Mouse (Mus musculus) neural tube, embryonic 12.5 days (tissue): ENCODE results near the gene Olfr965. TPM values are rescaled to one million over a fixed set of nuclear protein-coding genes. Genes with fewer than 3 reads are reported as not detected.
"Not testable (repeated sequence)": the region's sequence is repeated elsewhere in the genome, so short reads cannot be mapped to it uniquely, and the experiment has no call there.

Experiments used
- ATAC-seq: fragments of 200-750 bp; cut with Nextera tagmentation; 2 replicates; pipeline ENCODE4 v1.8.0; 2017; ENCODE audit warnings: low read depth, mild to moderate bottlenecking, moderate TSS enrichment, moderate library complexity; ENCODE audit not compliant: low FRiP score
- H3K27ac ChIP-seq: fragments of 300-500 bp; sonication (generic); 2 replicates; pipeline ENCODE4 v1.5.1; 2016
- H3K27me3 ChIP-seq: fragments of 300-500 bp; sonication (generic); replicated peaks from 2 replicates; pipeline ENCODE4 v1.6.1; 2016; ENCODE audit warnings: mild to moderate bottlenecking
- H3K36me3 ChIP-seq: fragments of 300-500 bp; sonication (generic); 2 replicates; pipeline ENCODE4 v1.6.1; 2016; ENCODE audit warnings: mild to moderate bottlenecking
- H3K4me1 ChIP-seq: fragments of 300-500 bp; sonication (generic); 2 replicates; pipeline ENCODE4 v1.6.1; 2016
- H3K4me2 ChIP-seq: fragments of 300-500 bp; sonication (generic); replicated peaks from 2 replicates; pipeline ENCODE4 v1.6.1; 2016; ENCODE audit warnings: mild to moderate bottlenecking
- H3K4me3 ChIP-seq: fragments of 300-500 bp; sonication (generic); 2 replicates; pipeline ENCODE4 v1.5.1; 2016
- H3K9ac ChIP-seq: fragments of 300-500 bp; sonication (generic); 2 replicates; pipeline ENCODE4 v1.6.1; 2016; ENCODE audit warnings: mild to moderate bottlenecking
- H3K9me3 ChIP-seq: fragments of 300-500 bp; sonication (generic); 2 replicates; pipeline ENCODE4 v1.6.1; 2016; ENCODE audit warnings: mild to moderate bottlenecking
- WGBS: fragments of 180-500 bp; shearing (Covaris S2); methylation state at CpG from one replicate; pipeline ENCODE4 v1.1.7; 2016; 5-methylcytosine and 5-hydroxymethylcytosine counted together
- polyA plus RNA-seq: library from polyadenylated mRNA; unstranded; fragments of >200 nt; fragmentation: Nextera tagmentation; extraction: Ambion mirVana; gene quantifications from 2 replicates; pipeline ENCODE4 v1.2.1, GENCODE M21; 2016

The Olfr965 gene
- not detected in 2 replicates for polyA plus RNA-seq

- no peaks in the 10 kb centered on the region for H3K4me1 ChIP-seq
- no peak within 1 kb of the TSS for H3K27ac ChIP-seq
- H3K27me3 ChIP-seq: no peaks in the 10 kb centered on the region
- no peaks in the 10 kb centered on the region for H3K36me3 ChIP-seq
- no peak within 1 kb of the TSS for H3K9ac ChIP-seq
- no peaks in the 10 kb centered on the region for H3K9me3 ChIP-seq
- H3K4me3 ChIP-seq: no peak within 1 kb of the TSS
- H3K4me2 ChIP-seq: no peak within 1 kb of the TSS
- ATAC-seq: no peak
These were observed at the start of gene Olfr965 for GRCm38 (mm10) chr9:39711053-39711452. TSS of gene Olfr965 (plus strand) at chr9:39711353.

GRCm38 (mm10) chr9:39666905-39667304 lies 44.2 kb upstream of the Olfr965 start, which contains the start of gene Olfr963:
TSS of gene Olfr963 (plus strand) at chr9:39667205.
- 89% methylated on average over 1 of the region's 1 CpGs for WGBS
- Histone ChIP-seq H3K9ac (no peak within 1 kb of the TSS), H3K9me3 (no peaks in the 10 kb centered on the region), H3K4me3 (no peak within 1 kb of the TSS), H3K4me2 (no peak within 1 kb of the TSS), H3K27me3 (no peaks in the 10 kb centered on the region), H3K27ac (no peak within 1 kb of the TSS), H3K36me3 (no peaks in the 10 kb centered on the region), H3K4me1 (no peaks in the 10 kb centered on the region)
- no peak for ATAC-seq

GRCm38 (mm10) chr9:39669723-39670122 lies 41.4 kb upstream of the Olfr965 start:
- Histone ChIP-seq H3K4me3 (no peak overlapping the region), H3K4me2 (no peak overlapping the region), H3K27ac (no peak overlapping the region), H3K36me3 (no peaks in the 10 kb centered on the region), H3K9me3 (no peaks in the 10 kb centered on the region), H3K27me3 (no peaks in the 10 kb centered on the region), H3K4me1 (no peaks in the 10 kb centered on the region), H3K9ac (no peak overlapping the region)
- ATAC-seq: no peak
- WGBS: 78% methylated on average over 2 of the region's 2 CpGs

- Histone ChIP-seq H3K27me3 (no peaks in the 10 kb centered on the region), H3K9ac (no peak overlapping the region), H3K36me3 (no peaks in the 10 kb centered on the region), H3K9me3 (no peaks in the 10 kb centered on the region), H3K4me2 (no peak overlapping the region), H3K4me3 (no peak overlapping the region), H3K27ac (no peak overlapping the region), H3K4me1 (no peaks in the 10 kb centered on the region)
- no peak for ATAC-seq
- WGBS: 80% methylated on average over 2 of the region's 2 CpGs
These were observed 36.3 kb upstream of the Olfr965 start for GRCm38 (mm10) chr9:39674820-39675219.

DNA sequence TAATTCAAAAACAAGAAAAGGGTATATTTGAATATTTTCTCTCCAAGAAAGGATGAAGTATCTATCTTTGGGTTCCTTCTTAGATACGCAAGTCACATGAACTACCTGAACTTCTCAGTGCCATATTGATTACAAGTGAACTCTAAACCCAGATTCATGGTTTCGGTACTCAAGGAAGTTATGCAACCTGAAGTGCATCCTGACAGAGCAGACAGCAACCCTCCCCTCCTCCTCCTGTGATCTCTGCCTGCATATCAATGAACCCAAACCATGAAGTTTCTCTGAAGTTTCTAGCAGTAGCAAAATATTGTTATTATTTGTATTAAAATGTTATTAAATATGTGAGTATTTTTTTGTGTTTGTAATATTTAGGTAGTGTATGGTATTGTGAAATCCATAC lies 32.6 kb upstream of the Olfr965 start:
- H3K36me3 ChIP-seq: no peaks in the 10 kb centered on the region

DNA sequence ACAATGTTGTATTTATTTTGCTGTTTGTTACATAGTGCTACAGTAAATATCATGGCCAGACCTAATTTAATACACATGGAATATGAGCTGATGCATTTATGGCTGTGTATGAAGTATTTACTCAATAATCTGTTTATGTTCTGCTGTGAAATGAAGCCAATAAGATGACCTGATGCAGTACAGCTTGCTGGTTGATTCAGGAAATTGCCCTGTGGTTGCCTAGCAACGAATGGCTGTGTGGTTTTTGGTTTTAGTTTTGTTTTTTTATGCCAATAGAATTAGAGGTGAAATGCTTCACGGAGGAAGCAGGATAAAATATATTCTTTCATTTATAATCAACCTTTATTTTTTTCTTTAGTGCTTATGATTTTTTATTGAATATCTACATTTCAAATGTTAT lies 31.9 kb upstream of the Olfr965 start:
- 58% methylated on average over 2 of the region's 2 CpGs for WGBS
- no peaks in the 10 kb centered on the region for H3K9me3 ChIP-seq
- H3K27me3 ChIP-seq: no peaks in the 10 kb centered on the region
- H3K4me1 ChIP-seq: no peaks in the 10 kb centered on the region
- no peak overlapping the region for H3K27ac ChIP-seq
- no peak overlapping the region for H3K9ac ChIP-seq
- no peaks in the 10 kb centered on the region for H3K36me3 ChIP-seq
- H3K4me3 ChIP-seq: no peak overlapping the region
- ATAC-seq: no peak
- H3K4me2 ChIP-seq: no peak overlapping the region

More for the DNA sequence above, 32.6 kb upstream of the Olfr965 start:
- Histone ChIP-seq H3K27ac (no peak overlapping the region), H3K4me1 (no peaks in the 10 kb centered on the region), H3K4me3 (no peak overlapping the region), H3K27me3 (no peaks in the 10 kb centered on the region), H3K9me3 (no peaks in the 10 kb centered on the region), H3K9ac (no peak overlapping the region), H3K4me2 (no peak overlapping the region)
- WGBS: 95% methylated on average over 2 of the region's 2 CpGs
- ATAC-seq: no peak

DNA sequence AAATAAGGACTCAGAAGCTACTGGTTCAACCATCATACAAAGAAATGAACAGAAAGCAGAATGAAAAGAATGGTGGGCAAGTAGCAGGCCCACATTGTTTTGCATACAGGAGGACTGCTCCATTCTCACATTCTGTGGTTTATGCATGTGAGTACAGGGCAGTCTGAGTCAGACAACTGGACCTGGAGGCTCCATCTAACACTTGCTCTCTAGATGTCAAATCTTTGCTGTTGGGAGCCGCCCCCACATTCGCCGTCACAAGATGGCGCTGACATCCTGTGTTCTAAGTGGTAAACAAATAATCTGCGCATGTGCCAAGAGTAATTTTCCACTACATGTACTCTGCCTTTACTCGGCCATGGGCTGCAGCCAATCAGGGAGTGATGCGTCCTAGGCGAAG lies 10.0 kb upstream of the Olfr965 start:
- not testable (repeated sequence) for H3K4me3 ChIP-seq, H3K4me1 ChIP-seq, ATAC-seq, H3K9ac ChIP-seq, H3K27me3 ChIP-seq, H3K27ac ChIP-seq, H3K9me3 ChIP-seq, H3K4me2 ChIP-seq, H3K36me3 ChIP-seq
- WGBS: 83% methylated on average over 8 of the region's 8 CpGs

DNA sequence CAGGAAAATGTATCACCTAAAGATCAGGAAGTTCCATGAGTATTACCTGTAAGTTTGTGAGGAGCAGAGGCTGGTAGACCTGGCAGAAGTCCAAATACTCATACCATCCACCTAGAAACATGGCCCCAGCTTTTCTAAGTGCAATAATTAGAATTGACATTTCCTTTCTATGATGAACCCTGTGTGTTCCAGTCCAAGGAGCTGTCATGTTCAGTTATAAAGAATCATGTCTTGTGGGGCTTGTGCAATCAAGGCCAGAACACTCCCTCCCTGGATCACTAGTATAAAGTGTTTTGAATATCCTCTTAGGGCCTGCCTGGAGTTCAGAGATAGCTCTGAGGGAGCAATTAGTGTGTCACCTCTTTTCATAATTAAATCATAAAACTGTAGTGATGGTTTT lies 4.1 kb upstream of the Olfr965 start, which contains the start of gene Olfr149:
Olfr149 (minus strand) TSS at position 101 of the 400 bp plus-strand sequence.
- Histone ChIP-seq H3K9me3 (no peaks in the 10 kb centered on the region), H3K27ac (no peak within 1 kb of the TSS), H3K36me3 (no peaks in the 10 kb centered on the region), H3K4me2 (no peak within 1 kb of the TSS), H3K4me3 (no peak within 1 kb of the TSS), H3K9ac (no peak within 1 kb of the TSS), H3K27me3 (no peaks in the 10 kb centered on the region), H3K4me1 (no peaks in the 10 kb centered on the region)
- ATAC-seq: no peak

- H3K27ac ChIP-seq: no peak overlapping the region
- H3K4me1 ChIP-seq: no peaks in the 10 kb centered on the region
- no peaks in the 10 kb centered on the region for H3K36me3 ChIP-seq
- H3K9me3 ChIP-seq: no peaks in the 10 kb centered on the region
- H3K9ac ChIP-seq: no peak overlapping the region
- H3K4me2 ChIP-seq: no peak overlapping the region
- no peak overlapping the region for H3K4me3 ChIP-seq
- no peaks in the 10 kb centered on the region for H3K27me3 ChIP-seq
- 71% methylated on average over 3 of the region's 3 CpGs for WGBS
- no peak for ATAC-seq
These were observed 2.2 kb upstream of the Olfr965 start for GRCm38 (mm10) chr9:39708958-39709357.

GRCm38 (mm10) chr9:39730678-39731077 lies 19.5 kb downstream of the Olfr965 start, which contains the start of gene Olfr150:
TSS of gene Olfr150 (plus strand) at chr9:39730978.
- H3K4me3 ChIP-seq: no peak within 1 kb of the TSS
- H3K9ac ChIP-seq: no peak within 1 kb of the TSS
- H3K4me2 ChIP-seq: no peak within 1 kb of the TSS
- no peaks in the 10 kb centered on the region for H3K9me3 ChIP-seq
- H3K27me3 ChIP-seq: no peaks in the 10 kb centered on the region
- H3K27ac ChIP-seq: no peak within 1 kb of the TSS
- no peaks in the 10 kb centered on the region for H3K4me1 ChIP-seq
- H3K36me3 ChIP-seq: no peaks in the 10 kb centered on the region
- ATAC-seq: no peak

GRCm38 (mm10) chr9:39740741-39741140 lies 29.6 kb downstream of the Olfr965 start:
- H3K27me3 ChIP-seq: no peaks in the 10 kb centered on the region
- H3K27ac ChIP-seq: no peak overlapping the region
- no peaks in the 10 kb centered on the region for H3K4me1 ChIP-seq
- no peak overlapping the region for H3K9ac ChIP-seq
- H3K9me3 ChIP-seq: no peaks in the 10 kb centered on the region
- ATAC-seq: no peak
- H3K4me3 ChIP-seq: no peak overlapping the region
- 98% methylated on average over 1 of the region's 1 CpGs for WGBS
- no peaks in the 10 kb centered on the region for H3K36me3 ChIP-seq
- no peak overlapping the region for H3K4me2 ChIP-seq

- Histone ChIP-seq H3K4me3 (no peak within 1 kb of the TSS), H3K27ac (no peak within 1 kb of the TSS), H3K27me3 (no peaks in the 10 kb centered on the region), H3K36me3 (no peaks in the 10 kb centered on the region), H3K4me2 (no peak within 1 kb of the TSS), H3K9ac (no peak within 1 kb of the TSS), H3K9me3 (no peaks in the 10 kb centered on the region), H3K4me1 (no peaks in the 10 kb centered on the region)
- ATAC-seq: no peak
These were observed 34.8 kb downstream of the Olfr965 start, which contains the start of gene Olfr967 for GRCm38 (mm10) chr9:39745949-39746348. TSS of gene Olfr967 (plus strand) at chr9:39746249.

GRCm38 (mm10) chr9:39746428-39746827 lies 35.3 kb downstream of the Olfr965 start:
- H3K4me2 ChIP-seq: no peak overlapping the region
- no peaks in the 10 kb centered on the region for H3K27me3 ChIP-seq
- no peak overlapping the region for H3K4me3 ChIP-seq
- no peak overlapping the region for H3K27ac ChIP-seq
- H3K4me1 ChIP-seq: no peaks in the 10 kb centered on the region
- no peak overlapping the region for H3K9ac ChIP-seq
- ATAC-seq: no peak
- H3K36me3 ChIP-seq: no peaks in the 10 kb centered on the region
- H3K9me3 ChIP-seq: no peaks in the 10 kb centered on the region
- 87% methylated on average over 1 of the region's 1 CpGs for WGBS
